Mouse (Mus musculus) gastrocnemius, postnatal 36 days (tissue): ENCODE results near the gene Igsf8. TPM values are rescaled to one million over a fixed set of nuclear protein-coding genes. Genes with fewer than 3 reads are reported as not detected.
A peak's percentile ranks its signal among the peaks of the same experiment; 100 is the strongest.

ENCODE experiments used
- DNase-seq, 2 experiments: peaks; one replicate each; pipeline ENCODE4 v3.0.0; 2022
- intact Hi-C: fragments of 180-260 bp; cut with DNase I; formaldehyde crosslinking; loops from one replicate; pipeline ENCODE4 v1.15.1; 2025
- total RNA-seq, 2 experiments: library from RNA; stranded (reverse); gene quantifications; 2 replicates each; pipeline ENCODE4 v1.2.3; 2021

Igsf8 gene
- total RNA-seq, 2 experiments from 2014 or later = 8.4 to 9.8 TPM

DNA sequence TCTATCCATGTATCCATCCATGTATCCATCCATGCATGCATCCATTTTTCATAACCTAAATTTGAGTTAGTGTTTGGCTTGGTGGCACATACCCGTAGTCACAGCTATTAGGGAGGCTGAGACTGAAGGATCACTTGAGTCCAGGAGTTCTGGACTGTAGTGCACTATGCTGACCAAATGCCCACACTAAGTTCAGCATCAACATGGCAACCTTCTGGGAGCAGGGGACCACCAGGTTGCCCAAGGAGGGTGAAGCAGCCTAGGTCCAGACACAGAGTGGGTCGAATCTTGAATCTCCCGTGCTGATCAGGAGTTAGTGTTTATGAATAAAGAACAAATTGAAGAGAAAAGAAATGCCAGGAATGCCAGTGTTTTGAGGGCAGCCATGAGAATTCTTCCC is 9.8 kb downstream of the Igsf8 start:
- intact Hi-C loops = loop anchor here (5.0 kb wide), 1 partner anchor 36 kb away; no protein-coding TSS in a partner anchor

DNA sequence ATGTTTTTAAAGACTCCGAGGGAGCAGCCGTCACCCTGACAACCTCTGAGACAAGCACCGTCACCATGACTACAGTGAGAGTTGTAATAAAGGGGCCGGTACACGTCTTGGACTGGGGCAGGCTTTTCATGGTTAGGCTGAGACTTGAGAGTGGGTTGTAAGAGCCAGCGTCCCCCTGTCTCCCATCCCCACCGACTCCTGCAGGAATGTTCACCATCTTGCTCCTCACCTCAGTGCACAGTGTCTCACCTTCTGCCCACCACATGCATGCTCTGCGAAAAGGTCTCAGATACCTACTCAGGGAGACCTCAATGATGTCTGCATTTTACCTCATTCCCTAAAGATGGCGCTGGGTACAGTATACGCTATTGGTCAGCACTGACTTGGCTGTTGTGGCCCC is 10.3 kb downstream of the Igsf8 start:
- intact Hi-C loops = loop anchor here (5.0 kb wide), 1 partner anchor 36 kb away; no protein-coding TSS in a partner anchor
- DNase-seq = no peak

More for the DNA sequence above, 9.8 kb downstream of the Igsf8 start:
- no peak for DNase-seq

DNA sequence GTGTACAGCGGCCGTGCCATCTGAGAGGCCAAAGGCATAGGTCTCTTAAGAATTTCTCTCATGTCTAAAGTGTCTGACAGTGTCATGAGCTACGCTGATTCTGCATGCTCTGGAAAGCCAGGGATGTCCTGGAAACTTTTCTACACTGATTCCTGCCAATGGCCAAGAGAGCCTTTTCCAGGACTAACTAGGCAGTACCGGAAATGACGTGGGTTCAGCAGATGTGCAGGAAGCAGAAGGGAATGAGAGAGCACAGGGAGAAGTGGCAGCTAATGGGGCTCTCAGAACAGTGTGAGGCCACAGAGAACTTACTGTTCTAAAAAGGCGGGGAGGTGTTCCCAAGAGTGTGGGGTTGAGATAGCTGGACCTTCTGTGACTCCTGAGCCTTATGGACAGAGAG is 11.9 kb downstream of the Igsf8 start:
- DNase-seq = no peak
- intact Hi-C loops = loop anchor here (5.0 kb wide), 1 partner anchor 34 kb away; no protein-coding TSS in a partner anchor

DNA sequence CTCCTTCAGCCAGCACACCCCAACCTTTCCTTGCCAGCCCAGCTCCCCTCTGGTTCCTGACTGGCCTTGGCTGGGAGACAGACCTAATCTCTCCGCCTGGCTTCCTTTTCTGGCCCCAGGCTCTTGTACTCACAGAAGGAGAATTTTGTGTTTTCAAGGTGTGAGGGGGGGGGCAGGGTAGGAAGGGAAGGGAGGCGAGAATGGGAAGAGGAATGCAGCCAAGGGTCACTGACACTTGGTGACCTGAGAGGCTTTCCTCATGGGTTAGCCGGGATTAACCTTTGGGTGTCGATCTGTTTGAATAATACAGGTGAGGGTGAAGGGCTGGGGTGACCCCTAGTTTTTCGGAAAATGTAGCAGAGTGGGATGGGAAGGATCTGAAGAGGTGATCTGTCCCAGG is 12.7 kb downstream of the Igsf8 start:
- intact Hi-C loops = loop anchor here (5.0 kb wide), 1 partner anchor 33 kb away; no protein-coding TSS in a partner anchor
- no peak for DNase-seq

DNA sequence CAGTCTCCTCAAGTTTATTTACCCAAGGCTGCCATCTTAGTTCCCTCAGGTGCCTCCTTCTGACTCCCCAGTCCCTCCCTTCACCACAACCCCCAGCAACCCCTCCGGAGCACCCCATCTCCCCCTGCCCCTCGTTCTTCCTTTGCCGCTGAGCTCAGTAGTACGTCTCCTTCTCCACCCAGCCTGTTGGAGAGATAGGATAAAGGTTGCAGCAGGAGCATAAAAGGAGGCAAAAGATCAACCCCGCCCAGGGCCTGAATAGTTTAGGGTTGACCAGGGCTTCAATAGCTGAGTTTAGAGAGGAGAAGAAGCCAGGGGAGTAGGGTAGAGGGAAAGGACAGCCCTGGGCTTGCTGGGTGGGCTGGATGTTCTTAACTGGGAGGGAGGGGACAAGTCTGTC is 13.1 kb downstream of the Igsf8 start:
- intact Hi-C loops = loop anchor here (5.0 kb wide), 1 partner anchor 33 kb away; no protein-coding TSS in a partner anchor
- DNase-seq = no peak

DNA sequence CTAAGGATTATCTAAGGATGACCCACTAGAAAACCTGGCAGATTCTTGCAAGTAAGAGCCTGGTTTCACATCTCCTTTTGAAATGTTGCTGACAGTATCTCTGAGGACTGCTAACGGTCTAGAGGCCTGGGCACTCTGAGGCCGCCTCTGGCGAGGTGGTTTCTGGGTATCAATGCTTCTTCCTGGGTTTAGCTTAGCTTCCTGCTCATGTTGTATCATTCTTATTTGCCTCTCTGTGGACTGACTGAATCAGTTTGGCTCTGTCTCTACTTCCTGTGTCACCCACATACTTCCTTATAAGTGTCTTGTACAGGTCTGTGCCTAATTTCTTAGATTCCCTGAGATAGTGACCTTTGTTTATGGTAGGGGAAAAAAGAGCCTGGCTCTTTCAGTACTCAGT is 15.7 kb downstream of the Igsf8 start:
- intact Hi-C loops = no loop called here
- no peak for DNase-seq

DNA sequence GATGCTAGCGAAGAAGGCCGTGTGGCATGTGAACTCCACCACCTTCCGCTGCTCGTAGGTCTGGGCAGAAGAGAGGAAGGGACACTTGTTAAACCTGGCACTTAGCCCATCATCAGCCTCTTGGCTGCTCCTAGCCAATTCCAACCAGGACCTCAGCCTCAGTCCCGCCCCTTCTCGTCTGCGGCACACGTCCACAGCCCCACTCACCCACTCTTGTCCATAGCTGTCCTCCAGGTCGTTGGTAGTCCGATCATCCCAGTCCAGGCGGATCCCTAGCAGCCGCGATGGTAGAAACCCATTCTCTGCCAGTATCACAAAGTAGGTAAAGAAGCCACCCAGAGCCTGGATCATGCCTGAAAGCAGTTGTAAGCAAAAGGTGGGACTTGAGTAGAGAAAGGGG is 16.9 kb downstream of the Igsf8 start:
- intact Hi-C loops = no loop called here
- DNase-seq = no peak

DNA sequence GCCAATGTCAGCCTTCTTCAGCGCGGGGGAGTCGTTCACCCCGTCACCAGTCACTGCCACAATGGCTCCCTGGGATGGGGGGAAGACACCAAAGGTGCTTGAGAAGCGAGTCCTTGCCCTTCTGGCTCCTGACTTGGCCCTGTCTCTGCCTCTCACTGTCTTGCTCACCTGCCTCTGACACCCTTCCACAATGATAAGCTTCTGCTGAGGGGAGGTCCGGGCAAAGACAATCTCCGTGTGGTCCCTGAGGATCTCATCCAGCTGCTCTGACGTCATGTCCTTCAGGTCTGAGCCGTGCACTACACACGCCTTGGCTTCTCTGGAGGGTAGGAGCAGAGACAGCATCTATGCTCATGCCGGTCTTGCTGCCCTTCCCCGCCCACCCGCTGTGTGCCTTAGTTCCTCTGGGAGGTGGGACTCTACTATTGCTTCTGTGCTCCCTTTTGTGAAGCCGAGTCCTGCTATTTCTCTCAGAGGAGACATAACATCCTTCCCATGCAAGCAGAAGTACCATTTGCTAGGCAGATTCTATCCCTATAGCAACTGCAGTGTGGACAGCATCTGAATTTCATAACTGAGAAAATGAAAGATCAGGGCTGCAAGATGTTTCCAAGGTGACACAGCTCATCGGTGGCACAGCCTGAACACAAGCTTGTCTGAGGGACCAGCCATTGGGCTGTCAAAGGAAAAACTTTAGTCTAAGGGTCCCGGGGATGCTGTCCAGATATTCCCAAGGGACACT is 18.5 kb downstream of the Igsf8 start:
- no peak for DNase-seq
- intact Hi-C loops = no loop called here

DNA sequence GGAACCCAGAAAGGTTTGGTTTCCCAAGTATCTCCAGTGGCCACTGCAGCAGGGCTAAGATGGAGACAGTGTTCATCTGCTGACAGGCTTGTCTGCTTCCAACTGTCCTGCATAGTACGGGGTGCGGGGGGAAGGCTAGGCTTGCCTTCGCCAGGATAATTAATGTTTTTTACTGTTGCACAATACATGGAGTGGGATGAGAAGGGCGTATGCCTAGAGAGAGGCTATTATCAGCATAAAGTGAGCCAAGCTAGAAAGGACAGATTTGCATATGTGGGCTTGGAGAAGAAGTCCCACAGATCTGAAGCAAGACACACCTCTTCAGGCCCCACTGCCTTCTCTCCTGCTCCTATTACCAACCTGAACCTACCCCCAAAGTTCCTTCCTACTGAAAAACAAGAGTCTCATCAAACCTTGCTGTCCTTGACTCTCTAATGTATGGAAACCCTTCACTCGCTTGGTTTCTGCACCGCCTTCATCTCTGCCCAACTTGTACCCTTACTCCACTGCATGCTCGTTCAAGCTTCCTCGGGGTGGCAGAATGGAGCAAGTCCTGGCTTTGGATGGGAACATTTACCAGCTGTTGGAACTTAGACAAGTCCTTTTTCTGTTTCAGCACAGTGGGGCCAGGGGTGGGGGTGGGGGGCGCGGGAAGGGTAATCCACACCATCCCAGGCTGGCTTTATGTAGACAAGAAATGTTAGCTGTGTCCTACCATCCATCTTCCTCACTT is 20.2 kb downstream of the Igsf8 start:
- intact Hi-C loops = no loop called here
- DNase-seq = no peak

DNA sequence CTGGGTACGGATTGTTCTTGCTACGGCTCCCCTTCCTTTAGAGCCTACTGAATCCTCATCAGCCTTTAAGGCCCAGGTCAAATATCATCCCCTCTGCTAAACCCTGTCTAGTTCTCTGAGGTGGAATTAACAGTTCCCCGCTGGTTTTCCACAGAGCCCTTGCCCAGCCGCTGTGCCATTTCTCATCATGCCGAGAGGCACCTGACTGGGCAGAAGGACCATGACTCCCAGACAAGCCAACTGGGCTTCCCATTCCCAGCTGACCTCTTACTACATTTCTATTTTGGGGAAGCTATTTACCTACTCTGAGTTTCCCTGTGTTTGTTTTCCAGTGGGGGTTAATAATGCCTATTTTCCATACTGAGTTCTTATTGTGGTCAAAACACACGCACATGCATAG is 21.6 kb downstream of the Igsf8 start:
- DNase-seq = no peak
- intact Hi-C loops = no loop called here

DNA sequence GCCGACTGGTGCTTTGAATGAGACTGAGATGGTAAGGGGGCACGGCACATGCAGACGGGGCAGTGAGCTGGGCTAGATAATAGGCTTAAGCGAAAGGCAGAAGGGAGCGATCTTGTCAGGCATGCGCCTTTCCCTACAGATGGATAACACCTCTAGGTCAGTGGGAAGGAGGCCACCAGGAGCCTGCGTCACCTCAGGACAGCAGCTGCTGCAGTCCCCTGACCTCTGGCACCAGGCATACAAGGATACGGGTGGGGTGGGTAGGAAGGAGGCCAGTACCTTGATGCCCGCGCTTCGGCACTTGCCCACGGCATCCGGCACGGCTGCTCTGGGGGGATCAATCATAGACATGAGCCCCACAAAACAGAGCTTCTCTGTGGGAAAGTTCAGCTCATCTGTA is 22.8 kb downstream of the Igsf8 start:
- DNase-seq = peak in 1 of 2 experiments; percentile 49
- intact Hi-C loops = no loop called here

DNA sequence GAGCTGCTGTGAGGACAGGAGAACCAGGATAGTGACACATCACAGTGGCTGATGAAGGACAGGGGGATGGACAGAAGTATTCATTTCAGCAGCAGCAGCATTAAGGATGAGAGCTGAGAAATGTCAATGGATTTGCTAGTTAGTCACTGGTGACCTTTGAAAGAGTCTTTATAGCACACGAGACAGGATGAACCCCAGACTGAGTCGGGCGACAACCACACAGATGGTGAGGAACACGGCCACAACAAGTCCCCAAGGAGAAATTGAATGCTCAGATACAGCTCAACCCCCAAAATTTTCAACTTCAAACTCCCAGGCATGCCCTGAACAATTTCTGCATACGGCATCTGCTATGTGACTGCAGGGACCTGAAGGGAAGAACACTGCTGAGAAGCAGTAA is 25.3 kb downstream of the Igsf8 start:
- intact Hi-C loops = no loop called here
- no peak for DNase-seq

DNA sequence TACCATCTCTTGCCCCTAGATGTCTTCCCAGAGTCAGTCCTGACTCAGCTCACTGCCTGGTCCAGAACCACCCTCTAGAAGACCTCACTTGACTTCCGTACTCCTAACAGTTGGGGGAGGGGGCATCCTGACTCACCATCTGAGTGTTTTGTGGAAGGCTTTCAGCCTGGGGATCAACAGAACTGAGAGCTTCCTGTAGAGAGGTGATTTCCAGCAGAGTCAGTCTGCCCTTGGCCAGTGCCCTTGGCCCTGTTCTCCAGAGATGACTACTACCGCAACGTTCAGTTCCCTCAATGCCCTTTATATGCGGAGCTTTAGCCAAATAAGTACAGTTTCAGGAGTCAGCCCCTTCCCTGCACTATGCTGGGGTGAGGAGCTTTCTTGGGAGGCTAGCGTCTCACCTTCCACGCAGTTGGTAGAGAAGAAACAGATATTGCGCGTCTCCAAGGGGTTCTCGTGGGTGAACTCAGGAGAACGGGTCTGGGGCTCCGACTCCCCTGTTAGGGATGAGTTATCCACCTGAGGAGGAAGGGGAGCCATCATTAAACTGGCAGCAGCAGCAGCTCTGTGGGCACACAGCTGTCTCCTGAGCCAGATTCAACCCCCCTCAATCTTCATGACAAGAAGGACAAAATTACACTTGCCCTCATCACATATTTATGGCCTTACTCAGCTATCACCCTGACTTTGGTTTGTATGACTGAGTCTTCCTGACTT is 27.6 kb downstream of the Igsf8 start:
- no peak for DNase-seq
- intact Hi-C loops = no loop called here

DNA sequence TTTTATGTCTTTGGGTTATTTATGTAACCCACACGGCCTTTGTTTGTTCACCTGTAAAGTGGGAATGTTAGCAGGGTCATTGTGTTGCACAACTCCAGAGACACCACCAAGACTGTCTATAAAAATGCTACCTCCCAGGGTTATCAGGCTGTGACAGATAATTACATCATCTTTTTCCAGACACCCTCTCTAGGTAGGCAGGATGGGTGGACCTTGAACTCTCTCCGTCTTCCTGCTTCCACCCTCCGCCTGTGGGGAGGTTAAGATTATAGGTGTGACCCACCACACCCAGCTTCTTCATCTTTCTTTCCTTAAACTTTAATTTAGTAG is 28.1 kb downstream of the Igsf8 start:
- intact Hi-C loops = no loop called here

DNA sequence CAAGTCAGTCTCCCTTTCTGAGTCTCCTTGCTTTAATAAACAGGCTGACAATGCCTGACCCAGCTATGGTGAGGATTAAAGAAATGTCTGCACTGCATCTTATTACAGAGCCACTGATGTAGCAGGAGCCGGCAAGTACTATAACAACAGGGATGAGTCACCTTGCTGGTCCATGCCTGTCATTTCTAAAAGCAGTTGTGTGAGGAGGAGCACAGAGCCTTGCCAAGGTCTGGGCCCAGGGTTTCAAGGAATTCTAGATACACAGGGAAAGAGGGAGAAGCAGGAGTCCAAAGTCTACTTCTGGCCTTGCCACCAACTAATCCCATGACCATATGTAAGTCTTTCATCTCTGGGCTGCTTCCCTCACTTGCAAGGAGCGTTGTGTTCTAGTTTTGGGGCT is 31.4 kb downstream of the Igsf8 start:
- no peak for DNase-seq
- intact Hi-C loops = no loop called here

More for the DNA sequence above, 28.1 kb downstream of the Igsf8 start:
- DNase-seq = no peak

DNA sequence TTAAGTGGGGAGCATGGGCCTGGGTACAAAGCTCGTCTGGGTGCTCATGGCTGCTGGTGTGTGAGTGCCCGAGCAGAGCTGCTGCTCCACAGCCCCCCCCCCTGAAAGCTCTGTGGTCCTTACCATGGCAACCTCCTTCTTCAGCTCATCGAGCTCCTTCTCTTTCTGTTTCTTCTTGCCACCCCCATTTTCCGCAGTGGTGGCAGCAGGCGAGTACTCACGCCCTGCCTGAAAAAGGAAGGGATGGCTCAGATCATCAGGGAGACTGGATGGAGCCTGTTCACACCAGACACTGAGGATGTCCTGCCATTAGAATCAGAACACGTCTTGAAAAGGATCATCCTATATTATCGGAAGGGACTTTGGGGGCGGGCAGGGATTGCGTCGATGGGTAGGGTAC is 32.0 kb downstream of the Igsf8 start:
- intact Hi-C loops = no loop called here
- no peak for DNase-seq

DNA sequence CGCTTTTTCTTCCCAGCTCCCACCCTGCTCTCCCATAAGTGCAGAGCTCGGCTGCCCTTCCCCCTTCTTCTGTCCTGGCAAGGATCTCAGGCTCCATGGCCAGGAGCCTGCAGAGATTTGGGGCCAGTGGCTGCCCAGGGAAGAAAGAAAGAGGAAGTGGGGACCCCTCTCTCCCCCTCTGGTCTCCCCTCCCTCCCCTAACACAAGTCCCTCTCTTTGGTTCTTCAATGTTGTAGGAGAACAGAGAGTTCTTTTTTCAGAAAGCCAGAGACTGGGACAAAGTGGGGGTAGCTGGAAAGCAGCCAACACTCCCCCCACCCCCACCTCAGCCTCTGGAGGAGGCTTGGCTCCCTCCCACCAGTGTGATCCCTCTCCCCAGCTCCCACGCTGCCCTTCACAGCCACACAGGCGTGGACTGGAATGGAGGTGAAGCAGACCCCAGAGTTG is 34.3 kb downstream of the Igsf8 start:
- no peak for DNase-seq
- intact Hi-C loops = no loop called here

DNA sequence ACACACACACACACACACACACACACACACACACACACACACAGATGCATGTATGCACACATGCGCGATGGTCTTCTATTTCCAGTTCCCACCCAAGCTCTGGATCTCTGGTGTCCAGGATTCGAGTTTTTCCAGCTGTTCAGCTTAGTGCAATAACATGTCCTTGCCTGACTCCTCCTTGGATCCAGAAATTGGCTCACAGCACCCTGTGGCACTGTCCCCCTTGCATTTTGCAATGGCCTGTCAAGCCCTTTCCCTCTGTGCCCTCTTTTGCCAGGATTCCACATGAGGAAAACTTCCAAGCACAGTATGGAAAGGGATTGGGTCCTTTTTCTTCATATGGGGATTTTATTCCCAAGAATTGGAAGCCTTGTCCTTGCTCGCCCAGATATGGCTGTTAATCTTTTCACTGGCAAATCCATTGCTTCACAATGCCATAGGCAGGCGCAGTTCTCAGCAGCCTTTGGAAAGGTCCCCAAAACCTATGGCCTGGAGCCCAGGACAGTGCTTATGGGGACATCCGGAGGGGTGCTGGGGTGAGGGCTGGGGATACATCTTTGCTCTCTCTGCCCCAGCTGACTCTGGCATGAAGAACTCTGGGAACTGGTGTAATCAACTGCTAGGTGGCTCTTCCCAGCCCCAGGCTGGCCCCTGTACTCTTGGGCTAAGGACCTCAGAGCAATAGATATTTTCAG is 35.5 kb downstream of the Igsf8 start:
- intact Hi-C loops = no loop called here
- peak; percentile 56 to 67 for DNase-seq

DNA sequence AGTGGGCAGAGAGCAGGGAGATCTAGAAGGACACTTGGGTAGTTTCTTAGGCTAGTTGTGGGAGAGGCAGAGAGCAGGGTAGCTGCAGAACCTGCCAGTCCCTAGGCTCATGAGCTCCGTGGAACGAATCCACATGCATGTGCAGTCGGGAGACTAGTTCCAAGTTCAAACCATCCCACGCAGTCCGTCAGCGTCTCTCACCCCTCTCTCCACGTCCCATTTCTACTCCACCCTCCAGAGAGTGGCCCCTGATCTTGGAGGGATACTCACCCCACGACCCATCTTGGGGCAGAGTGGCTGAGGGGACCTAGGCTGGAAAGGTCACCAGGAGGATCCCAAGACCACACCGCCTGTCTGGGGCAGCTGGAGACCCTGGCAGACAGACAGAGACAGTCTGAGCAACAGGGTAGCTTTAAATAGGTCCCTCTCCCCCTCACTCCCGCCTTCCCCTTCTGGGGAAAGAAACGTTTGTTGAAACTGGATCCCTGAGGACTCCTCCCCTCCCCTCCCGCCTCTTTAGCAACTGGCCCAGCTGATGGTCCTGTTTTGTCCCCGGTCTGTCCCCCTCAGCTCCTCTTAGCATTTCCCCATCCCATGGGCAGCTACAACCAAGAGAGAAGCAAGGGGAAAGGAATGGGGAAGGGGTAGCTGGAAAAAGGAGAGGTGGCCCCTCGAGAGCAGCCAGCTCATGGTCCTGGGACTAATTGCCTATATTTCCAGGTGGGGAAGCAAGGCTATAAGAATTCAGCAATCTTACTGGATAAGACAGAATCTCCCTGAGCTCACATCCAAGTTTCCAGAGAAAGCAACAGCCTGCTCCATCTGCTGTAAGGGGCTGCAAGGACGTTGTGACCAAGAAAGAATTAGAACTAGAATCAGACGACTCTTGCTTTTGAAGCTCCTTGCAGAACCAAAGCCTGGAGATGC is 36.4 kb downstream of the Igsf8 start, which contains the start of gene Atp1a2:
Gene Atp1a2 (minus strand): TSS at position 454 of the 927 bp plus-strand sequence.
- intact Hi-C loops = no loop called here
- peak; percentile 72 to 73 for DNase-seq
